Comparison of ENCODE assay signal across 15 mouse cellular contexts in genomic region chr12:82093317-82093716, GRCm38 (mm10).
A peak's percentile ranks its signal among the peaks of the same experiment; 100 is the strongest.
DNase-seq lines count a peak whose midpoint lies in the region; ATAC-seq and TF ChIP-seq lines count a peak whose summit lies in the region.
"Had no signal": no experiment of that assay in that cellular context is flagged by ENCODE, and none has a peak within 500 bp of the region (broad histone marks: within the 10 kb centered on the region; RNA-seq: fewer than 3 reads in every experiment).

No protein-coding gene starts in this region.

- WGBS in midbrain, embryonic 14.5 days, result 22% methylated on average over 7 of the region's 7 CpGs
- 56% methylated on average over 7 of the region's 7 CpGs for WGBS in midbrain, embryonic 11.5 days
- 19% methylated on average over 7 of the region's 7 CpGs for WGBS in forebrain, postnatal 0 days
- 57% methylated on average over 7 of the region's 7 CpGs for whole genome bisulfite sequencing in limb, embryonic 13.5 days
- 71% methylated on average over 7 of the region's 7 CpGs for WGBS in liver, embryonic 12.5 days (ENCODE audit: insufficient replicate concordance)
- 48% methylated on average over 7 of the region's 7 CpGs for WGBS in lung, postnatal 0 days

- no peak overlapping the region for H3K9ac ChIP-seq in midbrain, embryonic 14.5 days (replicated peaks; ENCODE audit: low read length)
- H3K9ac ChIP-seq in midbrain, embryonic 11.5 days (ENCODE audit: low read length), result no peak overlapping the region
- H3K9ac ChIP-seq in forebrain, postnatal 0 days, result 0 out of 2 replicates have a peak overlapping the region, but pooled peaks have one; percentile 14
- H3K9ac ChIP-seq in limb, embryonic 13.5 days, result no peak overlapping the region
- no peak overlapping the region for H3K9ac ChIP-seq in liver, embryonic 12.5 days
- no peak overlapping the region for H3K9ac ChIP-seq in lung, postnatal 0 days (replicated peaks; ENCODE audit: low read depth)

- H3K4me2 ChIP-seq in midbrain, embryonic 14.5 days (ENCODE audit: low read length), result no peak overlapping the region
- H3K4me2 ChIP-seq in midbrain, embryonic 11.5 days, result no peak overlapping the region
- no peak overlapping the region for H3K4me2 ChIP-seq in forebrain, postnatal 0 days (ENCODE audit: low read depth)
- no peak overlapping the region for H3K4me2 ChIP-seq in limb, embryonic 13.5 days (replicated peaks)
- H3K4me2 ChIP-seq in liver, embryonic 12.5 days, result no peak overlapping the region
- no peak overlapping the region for H3K4me2 ChIP-seq in lung, postnatal 0 days (replicated peaks; ENCODE audit: low read depth, low read length)

- H3K27ac ChIP-seq in midbrain, embryonic 14.5 days (replicated peaks; ENCODE audit: low read depth, low read length), result no peak overlapping the region
- H3K27ac ChIP-seq in midbrain, embryonic 11.5 days (ENCODE audit: low read depth, low read length), result no peak overlapping the region
- H3K27ac ChIP-seq in forebrain, postnatal 0 days (ENCODE audit: low read depth, low read length), result no peak overlapping the region
- H3K27ac ChIP-seq in limb, embryonic 13.5 days, result peak overlapping the region; percentile 35; the same call in 1 of the 2 replicates
- H3K27ac ChIP-seq in liver, embryonic 12.5 days, result no peak overlapping the region
- no peak overlapping the region for H3K27ac ChIP-seq in lung, postnatal 0 days (ENCODE audit: low read length)
- H3K27ac ChIP-seq: kidney, postnatal 0 days; left cerebral cortex, adult 2 months had no signal

- H3K9me3 ChIP-seq in midbrain, embryonic 14.5 days (ENCODE audit: control insufficient read depth, low read length), result no peaks in the 10 kb centered on the region
- H3K9me3 ChIP-seq in midbrain, embryonic 11.5 days (ENCODE audit: control insufficient read depth, low read length), result no peaks in the 10 kb centered on the region
- H3K9me3 ChIP-seq in forebrain, postnatal 0 days (ENCODE audit: low read length), result no peaks in the 10 kb centered on the region
- H3K9me3 ChIP-seq in limb, embryonic 13.5 days, result 0 out of 2 replicates have a peak, but pooled peaks cover 5% of the 10 kb centered on the region
- H3K9me3 ChIP-seq in liver, embryonic 12.5 days (replicated peaks), result 0 out of 2 replicates have a peak, but pooled peaks cover 5% of the 10 kb centered on the region
- H3K9me3 ChIP-seq in lung, postnatal 0 days (ENCODE audit: low read length), result no peaks in the 10 kb centered on the region

- TF ChIP-seq CTCF in forebrain, postnatal 0 days (IDR thresholded peaks at IDR 0.05; ENCODE audit: low read depth), result no peak
- no peak for TF ChIP-seq CTCF in lung, postnatal 0 days (IDR thresholded peaks at IDR 0.05)

- peak; percentile 26 for DNase-seq in embryo, embryonic 11 days
- no peak for DNase-seq in embryo, embryonic 10 days (ENCODE audit: low spot score)
- DNase-seq in midbrain, embryonic 14.5 days, result peak; percentile 34
- DNase-seq in midbrain, embryonic 11.5 days (ENCODE audit: low spot score, missing footprints), result no peak
- no peak for DNase-seq in forebrain, postnatal 0 days
- no peak for DNase-seq in lung, postnatal 0 days (ENCODE audit: low spot score)
- DNase-seq: cerebellum, postnatal 10 days; lung, postnatal 4 days; right cerebral cortex, postnatal 4 days; thymus, postnatal 36 days had no signal

- no peaks in the 10 kb centered on the region for H3K27me3 ChIP-seq in midbrain, embryonic 14.5 days (ENCODE audit: control insufficient read depth, insufficient read depth, low read length)
- no peaks in the 10 kb centered on the region for H3K27me3 ChIP-seq in midbrain, embryonic 11.5 days (ENCODE audit: control insufficient read depth, insufficient read depth, low read length)
- H3K27me3 ChIP-seq in forebrain, postnatal 0 days (ENCODE audit: insufficient read depth, low read length), result no peaks in the 10 kb centered on the region
- no peaks in the 10 kb centered on the region for H3K27me3 ChIP-seq in limb, embryonic 13.5 days
- H3K27me3 ChIP-seq in liver, embryonic 12.5 days (replicated peaks), result no peaks in the 10 kb centered on the region
- H3K27me3 ChIP-seq in lung, postnatal 0 days (replicated peaks; ENCODE audit: insufficient read depth, low read length), result no peaks in the 10 kb centered on the region

- H3K4me3 ChIP-seq in midbrain, embryonic 14.5 days (replicated peaks; ENCODE audit: low read depth, low read length), result no peak overlapping the region
- H3K4me3 ChIP-seq in midbrain, embryonic 11.5 days (ENCODE audit: low read depth, low read length), result no peak overlapping the region
- H3K4me3 ChIP-seq in forebrain, postnatal 0 days (ENCODE audit: low read depth, low read length), result no peak overlapping the region
- H3K4me3 ChIP-seq in limb, embryonic 13.5 days, result no peak overlapping the region
- H3K4me3 ChIP-seq in liver, embryonic 12.5 days, result no peak overlapping the region
- H3K4me3 ChIP-seq in lung, postnatal 0 days (ENCODE audit: low read depth, low read length), result no peak overlapping the region
- H3K4me3 ChIP-seq: left cerebral cortex, adult 2 months had no signal

- ATAC-seq in midbrain, embryonic 14.5 days (ENCODE audit: low FRiP score, low TSS enrichment), result no peak
- no peak for ATAC-seq in midbrain, embryonic 11.5 days (ENCODE audit: low FRiP score)
- 0 out of 2 replicates have a peak, but pooled peaks have one; percentile 12 for ATAC-seq in forebrain, postnatal 0 days
- 0 out of 2 replicates have a peak, but pooled peaks have one; percentile 28 for ATAC-seq in limb, embryonic 13.5 days (ENCODE audit: low FRiP score, low read depth)
- no peak for ATAC-seq in liver, embryonic 12.5 days
- no peak for ATAC-seq in lung, postnatal 0 days
- ATAC-seq: intestine, postnatal 0 days had no signal

- no peak for TF ChIP-seq EP300 in lung, postnatal 0 days (IDR thresholded peaks at IDR 0.05)

- H3K4me1 ChIP-seq in midbrain, embryonic 14.5 days (ENCODE audit: control insufficient read depth, insufficient read depth, low read length), result peaks cover 11% of the 10 kb centered on the region
- H3K4me1 ChIP-seq in midbrain, embryonic 11.5 days (ENCODE audit: control insufficient read depth, insufficient read depth, low read length), result peaks cover 10% of the 10 kb centered on the region
- peaks cover 11% of the 10 kb centered on the region; the same call in 1 of the 2 replicates for H3K4me1 ChIP-seq in forebrain, postnatal 0 days (ENCODE audit: insufficient read depth)
- peaks cover 30% of the 10 kb centered on the region for H3K4me1 ChIP-seq in limb, embryonic 13.5 days
- H3K4me1 ChIP-seq in liver, embryonic 12.5 days, result no peaks in the 10 kb centered on the region
- H3K4me1 ChIP-seq in lung, postnatal 0 days (ENCODE audit: insufficient read depth, low read depth, low read length), result no peaks in the 10 kb centered on the region

- no peaks in the 10 kb centered on the region for H3K36me3 ChIP-seq in midbrain, embryonic 14.5 days (ENCODE audit: control insufficient read depth, insufficient read depth, low read length)
- H3K36me3 ChIP-seq in midbrain, embryonic 11.5 days (ENCODE audit: control insufficient read depth, insufficient read depth, low read length), result no peaks in the 10 kb centered on the region
- no peaks in the 10 kb centered on the region for H3K36me3 ChIP-seq in forebrain, postnatal 0 days (ENCODE audit: insufficient read depth)
- H3K36me3 ChIP-seq in limb, embryonic 13.5 days, result no peaks in the 10 kb centered on the region
- H3K36me3 ChIP-seq in liver, embryonic 12.5 days, result no peaks in the 10 kb centered on the region
- H3K36me3 ChIP-seq in lung, postnatal 0 days (ENCODE audit: insufficient read depth, low read length), result no peaks in the 10 kb centered on the region

Comparison
In these comparisons a context has a peak if more than half of its experiments do, and no peak if none do; other contexts are left out.
1. DNase-seq: peak in embryo, embryonic 11 days (single experiment) and midbrain, embryonic 14.5 days (single experiment); none in embryo, embryonic 10 days (single experiment), midbrain, embryonic 11.5 days (single experiment), forebrain, postnatal 0 days (single experiment) and lung, postnatal 0 days (single experiment).
2. ATAC-seq: peak in forebrain, postnatal 0 days (single experiment) and limb, embryonic 13.5 days (single experiment); none in midbrain, embryonic 14.5 days (single experiment), midbrain, embryonic 11.5 days (single experiment), liver, embryonic 12.5 days (single experiment) and lung, postnatal 0 days (single experiment).